Mouse (Mus musculus): ENCODE measurements around the gene Micall1. TPM values are rescaled to one million over a fixed set of nuclear protein-coding genes. Genes with fewer than 3 reads are reported as not detected.

Gene Micall1
- polyA plus RNA-seq, 1 experiment from 2014 or later, result 10.8 TPM

DNA sequence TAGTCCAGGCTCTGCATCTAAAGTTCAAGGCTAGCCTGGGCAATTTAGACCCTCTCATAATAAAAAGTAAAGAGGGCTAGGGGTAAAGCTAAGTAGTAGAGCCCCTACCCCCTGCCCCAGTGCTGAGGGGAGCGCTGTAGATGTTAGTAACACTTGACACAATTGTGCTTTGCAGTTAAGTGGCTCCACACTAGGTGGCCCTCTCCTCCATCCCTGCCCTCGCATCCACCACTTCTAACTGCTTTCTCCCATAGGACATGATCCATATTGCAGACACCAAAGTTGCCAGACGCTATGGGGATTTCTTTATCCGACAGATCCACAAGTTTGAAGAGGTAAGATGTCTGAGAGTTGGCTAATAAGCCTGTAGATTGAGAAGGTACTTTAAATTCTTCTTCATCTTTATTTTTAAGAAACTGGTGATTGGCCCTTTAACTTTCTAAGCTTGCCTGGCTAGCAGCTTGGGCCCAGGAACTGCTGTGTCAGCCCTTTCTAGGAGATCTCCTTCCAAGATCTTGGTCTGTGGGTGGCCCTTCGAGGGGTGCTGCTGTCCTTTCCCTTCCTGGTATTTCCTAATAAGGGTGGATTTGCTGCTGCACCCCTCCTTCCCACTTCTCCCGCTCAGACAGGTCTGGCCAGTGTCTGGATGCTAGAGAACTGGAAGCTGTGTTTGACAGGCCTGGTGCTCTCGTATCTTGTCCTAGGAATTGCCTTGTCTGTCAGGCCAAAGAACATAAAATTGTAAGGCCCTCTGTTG lies 15.4 kb upstream of the Micall1 start:
- no peak for DNase-seq (ENCODE audit: low spot score)
- Histone ChIP-seq H3K36me3 (ENCODE audit: control insufficient read depth, insufficient read depth, low read length) (peaks cover 80% of the 10 kb centered on the region), H3K4me3 (ENCODE audit: low read depth, low read length) (no peak overlapping the region), H3K27ac (replicated peaks; ENCODE audit: low read depth, low read length) (0 out of 2 replicates have a peak overlapping the region, but pooled peaks have one; percentile 2), H3K9ac (ENCODE audit: low read depth, low read length) (no peak overlapping the region), H3K4me2 (ENCODE audit: low read depth, low read length) (no peak overlapping the region), H3K4me1 (ENCODE audit: control insufficient read depth, insufficient read depth, low read length) (peaks cover 8% of the 10 kb centered on the region; the same call in 1 of the 2 replicates), H3K9me3 (ENCODE audit: control insufficient read depth, low read length) (no peaks in the 10 kb centered on the region), H3K27me3 (replicated peaks; ENCODE audit: control insufficient read depth, insufficient read depth, low read length) (no peaks in the 10 kb centered on the region)
- no peak for ATAC-seq (ENCODE audit: low read depth)
- 67% methylated on average over 7 of the region's 7 CpGs for WGBS

GRCm38 (mm10) chr15:79095483-79095882 lies 13.2 kb upstream of the Micall1 start:
- DNase-seq (ENCODE audit: low spot score) (no peak), ATAC-seq (ENCODE audit: low read depth) (no peak)
- H3K9ac ChIP-seq (ENCODE audit: low read depth, low read length), result no peak overlapping the region
- no peak overlapping the region for H3K4me3 ChIP-seq (ENCODE audit: low read depth, low read length)
- no peak overlapping the region for H3K27ac ChIP-seq (replicated peaks; ENCODE audit: low read depth, low read length)
- H3K27me3 ChIP-seq (replicated peaks; ENCODE audit: control insufficient read depth, insufficient read depth, low read length), result no peaks in the 10 kb centered on the region
- H3K4me2 ChIP-seq (ENCODE audit: low read depth, low read length), result no peak overlapping the region
- 82% methylated on average over 5 of the region's 5 CpGs for WGBS
- H3K9me3 ChIP-seq (ENCODE audit: control insufficient read depth, low read length), result no peaks in the 10 kb centered on the region
- peaks cover 11% of the 10 kb centered on the region for H3K4me1 ChIP-seq (ENCODE audit: control insufficient read depth, insufficient read depth, low read length)
- H3K36me3 ChIP-seq (ENCODE audit: control insufficient read depth, insufficient read depth, low read length), result peaks cover 60% of the 10 kb centered on the region

GRCm38 (mm10) chr15:79096556-79096955 lies 12.1 kb upstream of the Micall1 start:
- Histone ChIP-seq H3K4me1 (ENCODE audit: control insufficient read depth, insufficient read depth, low read length) (peaks cover 14% of the 10 kb centered on the region), H3K9me3 (ENCODE audit: control insufficient read depth, low read length) (no peaks in the 10 kb centered on the region), H3K27ac (replicated peaks; ENCODE audit: low read depth, low read length) (peak overlapping the region; percentile 33), H3K36me3 (ENCODE audit: control insufficient read depth, insufficient read depth, low read length) (peaks cover 50% of the 10 kb centered on the region), H3K4me3 (ENCODE audit: low read depth, low read length) (no peak overlapping the region), H3K27me3 (replicated peaks; ENCODE audit: control insufficient read depth, insufficient read depth, low read length) (no peaks in the 10 kb centered on the region), H3K9ac (ENCODE audit: low read depth, low read length) (no peak overlapping the region), H3K4me2 (ENCODE audit: low read depth, low read length) (no peak overlapping the region)
- ATAC-seq (ENCODE audit: low read depth), result no peak
- WGBS, result 78% methylated on average over 3 of the region's 3 CpGs
- no peak for DNase-seq (ENCODE audit: low spot score)

DNA sequence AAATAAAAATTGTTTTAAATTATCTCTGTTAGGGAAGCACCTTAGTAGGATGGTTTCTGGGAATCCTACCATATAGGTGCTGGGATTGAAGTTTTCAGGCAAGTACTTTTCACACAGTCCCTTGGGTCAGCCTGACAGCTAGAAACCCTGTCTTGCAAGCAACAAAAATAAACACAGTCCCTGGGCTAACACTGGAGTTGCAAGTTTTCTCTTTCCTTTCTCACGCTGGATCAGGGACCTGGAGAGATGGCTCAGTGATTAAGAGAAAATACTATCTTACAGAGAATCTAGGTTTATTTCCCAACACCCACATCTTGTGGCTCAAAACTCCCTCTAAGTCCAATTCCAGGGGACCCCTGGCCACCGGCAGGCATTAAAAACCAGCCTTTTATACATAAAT lies 11.6 kb upstream of the Micall1 start:
- Histone ChIP-seq H3K9ac (ENCODE audit: low read depth, low read length) (no peak overlapping the region), H3K27ac (replicated peaks; ENCODE audit: low read depth, low read length) (peak overlapping the region; percentile 75), H3K9me3 (ENCODE audit: control insufficient read depth, low read length) (no peaks in the 10 kb centered on the region), H3K36me3 (ENCODE audit: control insufficient read depth, insufficient read depth, low read length) (peaks cover 44% of the 10 kb centered on the region), H3K27me3 (replicated peaks; ENCODE audit: control insufficient read depth, insufficient read depth, low read length) (no peaks in the 10 kb centered on the region), H3K4me2 (ENCODE audit: low read depth, low read length) (peak overlapping the region; percentile 6; the same call in 1 of the 2 replicates), H3K4me1 (ENCODE audit: control insufficient read depth, insufficient read depth, low read length) (peaks cover 15% of the 10 kb centered on the region), H3K4me3 (ENCODE audit: low read depth, low read length) (no peak overlapping the region)
- WGBS, result 32% methylated on average over 2 of the region's 2 CpGs
- ATAC-seq (ENCODE audit: low read depth) (no peak), DNase-seq (ENCODE audit: low spot score) (peak; percentile 56)

DNA sequence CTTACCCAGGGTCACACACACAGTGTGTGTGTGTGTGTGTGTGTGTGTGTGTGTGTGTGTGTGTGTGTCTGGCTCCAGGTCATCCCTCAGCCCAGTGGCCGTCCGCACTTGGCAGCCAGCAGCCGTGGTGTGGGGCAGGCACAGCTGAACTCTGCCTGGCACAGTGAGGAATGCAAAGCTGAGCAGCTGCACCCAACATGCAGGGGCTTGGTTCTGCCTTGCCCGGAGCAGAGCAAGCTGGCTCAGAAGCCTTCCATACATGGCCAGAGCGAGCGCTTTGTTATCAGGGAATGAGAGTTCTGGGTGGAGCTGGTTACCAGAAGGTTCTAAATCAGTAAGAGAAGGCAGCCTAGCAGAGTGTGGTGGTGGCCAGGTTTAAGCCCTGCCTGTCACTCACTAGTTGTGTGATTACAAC lies 11.1 kb upstream of the Micall1 start:
- Histone ChIP-seq H3K4me2 (ENCODE audit: low read depth, low read length) (peak overlapping the region; percentile 6), H3K4me1 (ENCODE audit: control insufficient read depth, insufficient read depth, low read length) (peaks cover 15% of the 10 kb centered on the region), H3K36me3 (ENCODE audit: control insufficient read depth, insufficient read depth, low read length) (peaks cover 39% of the 10 kb centered on the region), H3K27me3 (replicated peaks; ENCODE audit: control insufficient read depth, insufficient read depth, low read length) (no peaks in the 10 kb centered on the region), H3K9ac (ENCODE audit: low read depth, low read length) (no peak overlapping the region), H3K4me3 (ENCODE audit: low read depth, low read length) (no peak overlapping the region), H3K9me3 (ENCODE audit: control insufficient read depth, low read length) (no peaks in the 10 kb centered on the region), H3K27ac (replicated peaks; ENCODE audit: low read depth, low read length) (peak overlapping the region; percentile 75)
- peak; percentile 82 for DNase-seq (ENCODE audit: low spot score)
- ATAC-seq (ENCODE audit: low read depth), result peak; percentile 91
- WGBS, result 36% methylated on average over 6 of the region's 6 CpGs

DNA sequence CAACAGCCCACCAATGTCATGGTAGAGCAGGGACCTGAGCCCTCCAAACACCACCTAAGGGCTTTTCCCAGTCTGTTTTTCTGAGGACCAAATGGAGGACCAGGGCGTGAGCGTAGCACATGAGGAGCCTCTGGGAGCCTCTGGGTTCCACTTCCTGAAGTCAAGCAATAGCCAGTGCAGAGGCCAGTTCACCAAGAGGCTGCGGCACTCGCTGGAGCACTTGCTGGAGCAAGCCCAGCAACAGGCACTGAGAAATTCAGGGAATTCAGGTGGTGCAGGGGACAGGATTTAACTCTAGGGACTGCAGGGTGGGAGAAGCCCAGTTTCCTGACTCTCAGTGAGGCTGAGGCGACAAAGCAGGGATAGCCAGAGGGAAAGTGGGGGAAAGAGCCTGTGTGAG lies 10.5 kb upstream of the Micall1 start:
- Histone ChIP-seq H3K27me3 (replicated peaks; ENCODE audit: control insufficient read depth, insufficient read depth, low read length) (no peaks in the 10 kb centered on the region), H3K4me1 (ENCODE audit: control insufficient read depth, insufficient read depth, low read length) (peaks cover 15% of the 10 kb centered on the region), H3K9ac (ENCODE audit: low read depth, low read length) (no peak overlapping the region), H3K4me2 (ENCODE audit: low read depth, low read length) (no peak overlapping the region), H3K36me3 (ENCODE audit: control insufficient read depth, insufficient read depth, low read length) (peaks cover 33% of the 10 kb centered on the region), H3K4me3 (ENCODE audit: low read depth, low read length) (no peak overlapping the region), H3K9me3 (ENCODE audit: control insufficient read depth, low read length) (no peaks in the 10 kb centered on the region), H3K27ac (replicated peaks; ENCODE audit: low read depth, low read length) (peak overlapping the region; percentile 75)
- 47% methylated on average over 5 of the region's 5 CpGs for WGBS
- no peak for ATAC-seq (ENCODE audit: low read depth)
- DNase-seq (ENCODE audit: low spot score), result no peak

DNA sequence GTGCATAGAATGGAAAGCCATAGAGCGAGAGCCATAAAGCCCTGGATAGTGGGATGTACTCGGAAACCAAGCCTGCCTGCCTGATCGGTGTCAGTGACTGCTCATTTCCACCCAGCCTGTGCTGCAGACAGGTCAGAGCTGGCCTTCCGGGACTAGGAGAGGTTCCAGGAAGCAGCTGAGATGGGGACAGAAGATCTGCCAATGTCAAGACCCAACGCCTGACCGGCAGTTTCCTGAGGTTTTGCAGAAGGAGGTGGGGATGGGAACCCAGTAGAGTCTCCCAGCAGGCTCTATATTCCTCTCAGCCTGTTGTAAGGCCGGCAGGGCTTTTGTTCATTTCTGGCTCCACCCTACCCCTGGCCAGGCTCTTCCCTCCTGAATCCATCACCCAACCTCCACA lies 9.8 kb upstream of the Micall1 start:
- Histone ChIP-seq H3K27me3 (replicated peaks; ENCODE audit: control insufficient read depth, insufficient read depth, low read length) (no peaks in the 10 kb centered on the region), H3K4me3 (ENCODE audit: low read depth, low read length) (no peak overlapping the region), H3K27ac (replicated peaks; ENCODE audit: low read depth, low read length) (peak overlapping the region; percentile 55; the same call in 1 of the 2 replicates), H3K4me1 (ENCODE audit: control insufficient read depth, insufficient read depth, low read length) (peaks cover 15% of the 10 kb centered on the region), H3K4me2 (ENCODE audit: low read depth, low read length) (no peak overlapping the region), H3K36me3 (ENCODE audit: control insufficient read depth, insufficient read depth, low read length) (peaks cover 27% of the 10 kb centered on the region), H3K9ac (ENCODE audit: low read depth, low read length) (no peak overlapping the region), H3K9me3 (ENCODE audit: control insufficient read depth, low read length) (no peaks in the 10 kb centered on the region)
- 59% methylated on average over 7 of the region's 7 CpGs for WGBS
- no peak for DNase-seq (ENCODE audit: low spot score)
- no peak for ATAC-seq (ENCODE audit: low read depth)

GRCm38 (mm10) chr15:79099456-79099855 lies 9.2 kb upstream of the Micall1 start:
- ATAC-seq (ENCODE audit: low read depth) (no peak), DNase-seq (ENCODE audit: low spot score) (no peak)
- H3K27me3 ChIP-seq (replicated peaks; ENCODE audit: control insufficient read depth, insufficient read depth, low read length), result no peaks in the 10 kb centered on the region
- H3K9ac ChIP-seq (ENCODE audit: low read depth, low read length), result no peak overlapping the region
- H3K27ac ChIP-seq (replicated peaks; ENCODE audit: low read depth, low read length), result peak overlapping the region; percentile 55; the same call in 1 of the 2 replicates
- H3K4me2 ChIP-seq (ENCODE audit: low read depth, low read length), result no peak overlapping the region
- peaks cover 21% of the 10 kb centered on the region for H3K36me3 ChIP-seq (ENCODE audit: control insufficient read depth, insufficient read depth, low read length)
- WGBS, result 58% methylated on average over 4 of the region's 4 CpGs
- H3K4me3 ChIP-seq (ENCODE audit: low read depth, low read length), result no peak overlapping the region
- peaks cover 15% of the 10 kb centered on the region for H3K4me1 ChIP-seq (ENCODE audit: control insufficient read depth, insufficient read depth, low read length)
- no peaks in the 10 kb centered on the region for H3K9me3 ChIP-seq (ENCODE audit: control insufficient read depth, low read length)

- Histone ChIP-seq H3K4me3 (ENCODE audit: low read depth, low read length) (no peak overlapping the region), H3K9me3 (ENCODE audit: control insufficient read depth, low read length) (no peaks in the 10 kb centered on the region), H3K36me3 (ENCODE audit: control insufficient read depth, insufficient read depth, low read length) (peaks cover 13% of the 10 kb centered on the region), H3K4me1 (ENCODE audit: control insufficient read depth, insufficient read depth, low read length) (peaks cover 15% of the 10 kb centered on the region), H3K4me2 (ENCODE audit: low read depth, low read length) (no peak overlapping the region), H3K27me3 (replicated peaks; ENCODE audit: control insufficient read depth, insufficient read depth, low read length) (no peaks in the 10 kb centered on the region), H3K27ac (replicated peaks; ENCODE audit: low read depth, low read length) (no peak overlapping the region), H3K9ac (ENCODE audit: low read depth, low read length) (no peak overlapping the region)
- WGBS, result 59% methylated on average over 4 of the region's 4 CpGs
- DNase-seq (ENCODE audit: low spot score), result no peak
- ATAC-seq (ENCODE audit: low read depth), result no peak
Measured at GRCm38 (mm10) chr15:79100391-79100790, 8.3 kb upstream of the Micall1 start.

All from embryonic facial prominence, embryonic 14.5 days (tissue).